Mouse (Mus musculus) hindbrain, embryonic 16.5 days (tissue): Measurements from ENCODE around the gene Srpk2. TPM values are rescaled to one million over a fixed set of nuclear protein-coding genes. Genes with fewer than 3 reads are reported as not detected.
"Not testable (repeated sequence)": the region's sequence is repeated elsewhere in the genome, so short reads cannot be mapped to it uniquely, and the experiment has no call there.

Experiments
- ATAC-seq: fragments of 200-750 bp; cut with Nextera tagmentation; 2 replicates; pipeline ENCODE4 v1.8.0; 2017; ENCODE audit warnings: moderate TSS enrichment, moderate library complexity
- H3K27ac ChIP-seq: fragments of 300-500 bp; sonication (generic); 2 replicates; pipeline ENCODE4 v1.5.1; 2014; ENCODE audit warnings: low read depth, mild to moderate bottlenecking, control low read depth, low read length, moderate library complexity
- H3K27me3 ChIP-seq: fragments of 300-500 bp; sonication (generic); replicated peaks from 2 replicates; pipeline ENCODE4 v1.6.1; 2014; ENCODE audit warnings: low read length; ENCODE audit not compliant: control insufficient read depth, insufficient read depth
- H3K36me3 ChIP-seq: fragments of 300-500 bp; sonication (generic); 2 replicates; pipeline ENCODE4 v1.6.1; 2014; ENCODE audit warnings: mild to moderate bottlenecking, low read length, moderate library complexity, mixed read lengths; ENCODE audit not compliant: control insufficient read depth, insufficient read depth
- H3K4me1 ChIP-seq: fragments of 300-500 bp; sonication (generic); 2 replicates; pipeline ENCODE4 v1.6.1; 2014; ENCODE audit warnings: low read depth, low read length; ENCODE audit not compliant: control insufficient read depth, insufficient read depth
- H3K4me2 ChIP-seq: fragments of 300-500 bp; sonication (generic); 2 replicates; pipeline ENCODE4 v1.6.1; 2014; ENCODE audit warnings: mild to moderate bottlenecking, low read length, control low read depth, moderate library complexity
- H3K4me3 ChIP-seq: fragments of 300-500 bp; sonication (generic); 2 replicates; pipeline ENCODE4 v1.5.1; 2014; ENCODE audit warnings: mild to moderate bottlenecking, low read length, control low read depth, moderate library complexity
- H3K9ac ChIP-seq: fragments of 300-500 bp; sonication (generic); 2 replicates; pipeline ENCODE4 v1.6.1; 2014; ENCODE audit warnings: low read depth, mild to moderate bottlenecking, control low read depth, low read length, moderate library complexity
- H3K9me3 ChIP-seq: fragments of 300-500 bp; sonication (generic); 2 replicates; pipeline ENCODE4 v1.6.1; 2014; ENCODE audit warnings: mild to moderate bottlenecking, low read length, moderate library complexity; ENCODE audit not compliant: control insufficient read depth
- WGBS: fragments of 180-500 bp; shearing (Covaris S2); extraction: QIAGEN DNeasy Blood & Tissue Kit; methylation state at CpG from one replicate; pipeline ENCODE4 v1.1.7; 2014; 5-methylcytosine and 5-hydroxymethylcytosine counted together
- polyA plus RNA-seq: library from polyadenylated mRNA; unstranded; fragments of >200 nt; fragmentation: Nextera tagmentation; extraction: Ambion mirVana; gene quantifications from 2 replicates; pipeline ENCODE4 v1.2.1, GENCODE M21; 2015

The Srpk2 gene
- polyA plus RNA-seq, 1 experiment from 2014 or later = 108 TPM

- peaks cover 12% of the 10 kb centered on the region for H3K36me3 ChIP-seq
- no peak overlapping the region for H3K27ac ChIP-seq
- H3K4me2 ChIP-seq = no peak overlapping the region
- H3K9ac ChIP-seq = no peak overlapping the region
- WGBS = 89% methylated on average over 3 of the region's 3 CpGs
- no peaks in the 10 kb centered on the region for H3K4me1 ChIP-seq
- no peak overlapping the region for H3K4me3 ChIP-seq
- ATAC-seq = no peak
- no peaks in the 10 kb centered on the region for H3K27me3 ChIP-seq
- no peaks in the 10 kb centered on the region for H3K9me3 ChIP-seq
Observed at GRCm38 (mm10) chr5:23464247-23464646, 220.2 kb downstream of the Srpk2 start.

GRCm38 (mm10) chr5:23461688-23462087 lies 222.7 kb downstream of the Srpk2 start:
- Histone ChIP-seq H3K9me3 (no peaks in the 10 kb centered on the region), H3K36me3 (peaks cover 8% of the 10 kb centered on the region), H3K4me3 (no peak overlapping the region), H3K9ac (no peak overlapping the region), H3K27ac (no peak overlapping the region), H3K27me3 (no peaks in the 10 kb centered on the region), H3K4me1 (peaks cover 6% of the 10 kb centered on the region), H3K4me2 (no peak overlapping the region)
- 65% methylated on average over 2 of the region's 2 CpGs for WGBS
- no peak for ATAC-seq

DNA sequence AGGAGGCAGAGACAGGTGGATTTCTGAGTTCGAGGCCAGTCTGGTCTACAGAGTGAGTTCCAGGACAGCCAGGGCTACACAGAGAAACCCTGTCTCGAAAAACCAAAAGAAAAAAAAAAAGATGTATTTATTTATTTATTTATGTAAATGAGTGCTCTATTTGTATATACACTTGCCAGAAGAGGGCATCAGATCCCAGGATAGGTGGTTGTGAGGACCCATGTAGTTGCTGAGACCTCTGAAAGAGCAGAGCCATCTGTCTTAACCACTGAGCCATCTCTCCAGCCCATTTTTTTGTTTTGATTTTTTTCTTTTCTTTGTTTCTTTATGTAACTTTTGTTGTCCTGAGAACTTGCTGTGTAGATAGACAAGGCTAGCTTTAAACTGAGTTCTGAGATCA lies 230.9 kb downstream of the Srpk2 start:
- not testable (repeated sequence) for H3K27ac ChIP-seq, H3K27me3 ChIP-seq, H3K36me3 ChIP-seq, H3K4me2 ChIP-seq, H3K4me1 ChIP-seq, H3K4me3 ChIP-seq, ATAC-seq, H3K9ac ChIP-seq, H3K9me3 ChIP-seq
- 91% methylated on average over 1 of the region's 2 CpGs for WGBS

Other genes starting within 250 kb of the Srpk2 start
- 17.2 and 17.9 TPM in 2 replicates for gene Pus7, start 99.1 kb upstream of the Srpk2 start, polyA plus RNA-seq
- 25.7 and 28.1 TPM in 2 replicates for gene Rint1, start 103.1 kb upstream of the Srpk2 start, polyA plus RNA-seq
- 75.0 and 76.7 TPM in 2 replicates for gene Tomm7, start 159.5 kb upstream of the Srpk2 start, polyA plus RNA-seq